Mouse (Mus musculus): Measurements from ENCODE around the gene P2ry2. TPM values are rescaled to one million over a fixed set of nuclear protein-coding genes. Genes with fewer than 3 reads are reported as not detected.
A peak's percentile ranks its signal among the peaks of the same experiment; 100 is the strongest.

Gene P2ry2
- total RNA-seq, 2 experiments from 2014 or later, result 29.6 to 44.9 TPM

- intact Hi-C loops (cut with DNase I), result no loop called here
- DNase-seq, result no peak
These were observed 16.3 kb upstream of the P2ry2 start for GRCm38 (mm10) chr7:101028991-101029390.

- intact Hi-C loops (cut with DNase I), result no loop called here
- no peak for DNase-seq
These were observed 15.7 kb upstream of the P2ry2 start for GRCm38 (mm10) chr7:101028444-101028757.

GRCm38 (mm10) chr7:101027623-101028443 lies 15.2 kb upstream of the P2ry2 start:
- intact Hi-C loops (cut with DNase I), result no loop called here
- no peak for DNase-seq

- DNase-seq, result no peak
- intact Hi-C loops (cut with DNase I), result no loop called here
These were observed 14.2 kb upstream of the P2ry2 start for GRCm38 (mm10) chr7:101026836-101027235.

GRCm38 (mm10) chr7:101017492-101017891 lies 4.8 kb upstream of the P2ry2 start:
- DNase-seq, result no peak
- intact Hi-C loops (cut with DNase I), result no loop called here

DNA sequence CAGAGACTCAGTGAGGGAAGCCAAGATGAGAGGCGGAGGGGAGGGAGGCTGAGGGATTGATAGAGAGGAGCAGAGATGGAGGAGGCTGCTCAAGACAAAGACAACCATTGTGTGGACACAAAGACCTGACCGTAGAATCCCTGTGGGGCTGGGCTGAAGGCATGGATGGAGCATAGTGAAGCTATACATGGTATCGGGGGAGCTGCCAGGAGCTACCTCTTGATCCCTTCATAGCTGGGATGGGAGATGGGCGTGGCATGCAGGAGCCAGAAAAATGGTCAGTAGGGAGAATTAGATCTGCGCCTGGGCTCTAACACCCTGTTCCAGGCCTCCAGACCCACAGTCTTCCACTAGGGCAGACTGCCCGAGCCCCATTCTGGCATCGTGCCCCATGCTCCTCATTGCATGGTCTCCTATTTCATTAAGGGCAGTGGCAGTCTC lies 4.4 kb upstream of the P2ry2 start:
- DNase-seq, result peak; percentile 72 to 80
- intact Hi-C loops (cut with DNase I), result no loop called here

DNA sequence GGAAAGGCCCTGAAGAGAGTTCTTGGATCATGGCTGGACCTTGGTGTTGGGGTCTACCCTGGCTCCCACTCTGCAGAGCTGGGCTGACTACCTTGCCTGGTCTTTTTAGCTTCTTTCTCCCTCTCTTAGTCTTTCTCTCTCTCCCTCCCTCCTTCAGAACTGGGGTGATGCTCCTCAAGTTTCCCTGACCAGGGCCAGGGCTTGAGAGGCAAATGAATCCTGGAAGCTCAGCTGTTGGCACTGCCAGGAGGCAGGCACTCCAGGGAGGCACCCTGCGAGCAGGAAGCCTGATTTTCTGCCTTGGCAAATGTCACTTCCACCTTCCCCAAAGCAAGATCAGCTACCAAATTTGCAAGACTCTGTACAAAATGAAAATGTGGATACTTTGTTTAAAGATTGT lies 2.3 kb upstream of the P2ry2 start:
- DNase-seq, result no peak
- intact Hi-C loops (cut with DNase I), result no loop called here

GRCm38 (mm10) chr7:101014041-101014440 lies 1.4 kb upstream of the P2ry2 start:
- DNase-seq, result no peak
- intact Hi-C loops (cut with DNase I), result no loop called here

- DNase-seq, result peak; percentile 73
- intact Hi-C loops (cut with DNase I), result loop anchor here (1.0 to 2.0 kb wide), 2 partner anchors 21 to 39 kb away; no protein-coding TSS in a partner anchor
These were observed 842 bp downstream of the P2ry2 start for GRCm38 (mm10) chr7:101011681-101012367.

GRCm38 (mm10) chr7:101010741-101011140 lies 1.9 kb downstream of the P2ry2 start:
- intact Hi-C loops (cut with DNase I), result loop anchor here (1.0 kb wide), 1 partner anchor 19 kb away; no protein-coding TSS in a partner anchor
- no peak for DNase-seq

DNA sequence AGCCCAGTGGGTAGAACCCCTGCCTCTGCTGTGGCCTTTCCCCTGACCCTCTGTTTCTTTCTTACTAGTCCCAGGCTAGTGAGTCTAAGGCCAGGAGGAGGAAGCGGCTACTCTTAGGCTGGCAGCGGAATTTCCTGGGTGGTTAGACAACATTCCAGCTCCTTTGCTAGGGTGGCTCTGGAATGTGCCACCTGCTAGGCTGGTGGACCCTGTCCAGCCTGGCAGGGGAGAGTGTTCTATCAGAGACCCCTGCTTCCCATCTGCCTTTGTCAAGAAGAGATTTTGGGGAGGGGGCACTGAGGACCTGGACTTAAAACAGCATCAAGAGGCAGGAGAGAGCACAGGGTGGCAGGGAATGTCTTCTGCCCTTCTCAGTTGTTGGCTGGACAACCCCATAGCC lies 6.5 kb downstream of the P2ry2 start:
- no peak for DNase-seq
- intact Hi-C loops (cut with DNase I), result no loop called here

- intact Hi-C loops (cut with DNase I), result no loop called here
These were observed 7.5 kb downstream of the P2ry2 start for GRCm38 (mm10) chr7:101005119-101005518.

GRCm38 (mm10) chr7:101003442-101004326 lies 9.0 kb downstream of the P2ry2 start:
- no peak for DNase-seq
- intact Hi-C loops (cut with DNase I), result no loop called here

More at GRCm38 (mm10) chr7:101005119-101005518, 7.5 kb downstream of the P2ry2 start:
- DNase-seq, result no peak

- intact Hi-C loops (cut with DNase I), result no loop called here
These were observed 10.4 kb downstream of the P2ry2 start for GRCm38 (mm10) chr7:101002274-101002673.

DNA sequence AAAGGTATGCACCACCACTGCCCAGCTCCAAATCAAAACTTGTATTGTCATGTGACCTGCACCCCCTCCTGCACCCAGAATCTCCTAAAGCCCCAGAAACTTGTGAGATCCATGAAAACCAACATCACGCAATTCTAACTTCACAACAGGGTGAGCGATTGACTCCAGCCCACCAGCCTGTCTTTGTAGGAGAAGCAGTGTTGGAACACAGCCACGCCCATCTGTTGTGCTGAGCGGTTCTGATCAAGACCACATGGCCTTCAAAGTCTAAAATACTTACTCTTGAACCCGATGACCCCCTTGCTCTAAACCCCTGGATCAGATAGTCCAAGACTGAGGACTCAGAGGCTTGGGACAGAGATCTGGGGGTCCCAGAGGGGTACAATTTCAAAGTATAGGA lies 13.0 kb downstream of the P2ry2 start:
- intact Hi-C loops (cut with DNase I), result no loop called here
- no peak for DNase-seq

More at GRCm38 (mm10) chr7:101002274-101002673, 10.4 kb downstream of the P2ry2 start:
- DNase-seq, result peak in 1 of 2 experiments; percentile 70

DNA sequence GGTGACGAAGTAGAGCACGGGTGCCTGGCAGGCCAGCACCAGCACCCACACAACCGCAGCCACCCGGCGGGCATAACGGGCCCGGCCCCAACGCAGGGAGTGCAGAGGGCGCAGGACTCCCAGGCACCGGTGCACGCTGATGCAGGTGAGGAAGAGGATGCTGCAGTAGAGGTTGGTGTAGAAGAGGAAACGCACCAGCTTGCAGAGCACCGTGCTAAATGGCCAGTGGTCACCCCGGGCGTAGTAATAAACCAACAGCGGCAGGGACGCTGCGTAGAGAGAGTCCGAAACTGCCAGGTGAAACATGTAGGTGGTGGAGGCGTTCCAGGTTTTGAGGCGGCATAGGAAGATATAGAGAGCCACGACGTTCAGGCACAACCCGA lies 14.1 kb downstream of the P2ry2 start:
- intact Hi-C loops (cut with DNase I), result no loop called here
- DNase-seq, result no peak

GRCm38 (mm10) chr7:100997951-100998577 lies 14.6 kb downstream of the P2ry2 start:
- intact Hi-C loops (cut with DNase I), result no loop called here
- DNase-seq, result no peak

DNA sequence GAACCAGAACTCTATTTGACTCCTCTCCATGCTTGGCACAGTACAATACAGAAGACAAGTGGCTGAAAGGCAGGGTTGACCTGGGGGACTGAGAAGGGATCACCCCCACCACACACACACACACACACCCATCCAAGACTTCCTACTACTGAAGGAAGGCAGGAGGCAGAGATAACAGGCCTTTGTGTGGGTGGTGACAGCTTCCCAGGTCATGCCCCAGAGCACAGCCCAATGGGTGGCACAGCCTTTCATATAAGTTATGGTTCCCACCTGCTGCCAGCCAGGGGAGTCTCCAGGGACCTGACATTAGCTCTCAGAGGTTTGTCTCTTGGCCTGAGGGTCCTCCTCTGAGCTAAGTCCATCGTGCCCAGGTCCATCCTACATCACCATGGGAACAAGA lies 15.5 kb downstream of the P2ry2 start:
- DNase-seq, result no peak
- intact Hi-C loops (cut with DNase I), result no loop called here

DNA sequence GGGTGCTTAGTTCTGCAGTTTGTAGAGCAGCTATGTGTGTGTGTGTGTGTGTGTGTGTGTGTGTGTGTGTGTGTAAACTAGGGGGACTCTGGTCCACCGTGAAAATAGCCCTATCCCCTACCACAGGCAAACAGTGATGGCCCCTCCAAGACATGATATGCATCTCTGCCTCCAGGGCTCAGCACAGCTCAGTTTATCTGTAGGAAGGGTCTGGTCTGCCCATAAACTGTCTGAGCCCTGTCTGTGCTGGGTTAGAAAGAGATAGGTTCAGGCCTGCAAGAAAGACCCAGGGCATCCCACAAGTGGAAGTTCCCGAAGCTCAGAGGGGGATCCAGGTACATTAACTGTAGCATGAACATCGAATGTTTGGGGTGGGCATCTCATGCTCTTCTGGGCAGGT lies 16.7 kb downstream of the P2ry2 start:
- intact Hi-C loops (cut with DNase I), result no loop called here
- DNase-seq, result no peak

GRCm38 (mm10) chr7:100995260-100995864 lies 17.3 kb downstream of the P2ry2 start:
- intact Hi-C loops (cut with DNase I), result no loop called here
- DNase-seq, result no peak
